Mouse (Mus musculus) R1 (cell line): ENCODE results near the gene Hfe2.
A peak's percentile ranks its signal among the peaks of the same experiment; 100 is the strongest.

ENCODE experiments used
- DNase-seq: peaks from one replicate; pipeline ENCODE4 v3.0.0-alpha.2; 2018; ENCODE audit warnings: low read depth, low spot score

Hfe2 gene

DNA sequence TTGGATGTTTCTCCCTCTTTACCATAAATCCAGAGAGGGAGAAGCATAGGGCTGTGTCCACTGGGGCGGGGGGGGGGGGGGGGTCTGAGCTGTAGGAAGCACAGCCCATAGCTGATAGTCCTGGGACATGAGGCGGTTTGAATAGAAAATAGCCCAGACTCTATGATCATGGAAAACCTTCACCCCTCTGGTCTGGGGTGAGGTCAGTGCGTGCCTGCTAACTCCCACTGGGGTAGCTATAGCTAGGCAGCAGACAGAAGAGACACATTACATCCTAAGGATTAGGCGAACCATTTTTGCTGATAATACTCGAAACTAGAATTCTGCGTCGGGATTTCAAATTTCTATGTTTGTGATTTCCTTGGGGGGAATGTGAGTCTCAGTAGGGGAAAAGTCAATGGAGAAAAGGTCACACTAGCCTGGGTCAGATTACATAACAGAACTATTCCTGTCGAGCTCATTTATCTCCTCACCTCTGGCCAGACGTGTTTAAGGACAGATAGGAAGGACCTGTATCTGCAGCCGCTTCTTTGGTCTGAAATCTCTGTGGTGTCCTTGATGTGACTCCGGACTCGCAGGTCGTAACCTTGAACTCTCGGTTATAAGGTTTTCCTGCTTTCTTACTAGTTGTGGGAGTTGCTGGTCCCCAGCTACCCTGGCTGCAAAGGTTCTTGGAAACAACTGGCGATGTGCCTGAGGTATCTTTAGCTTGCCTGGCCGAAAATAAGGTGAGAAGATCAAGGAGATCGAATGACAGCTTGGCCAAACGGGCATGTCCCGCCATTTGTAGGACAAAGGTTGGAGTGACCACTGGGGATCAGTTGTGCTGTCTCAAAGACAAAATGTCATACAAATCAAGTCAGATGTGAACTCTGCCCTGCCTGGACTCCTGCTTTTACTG is 48.9 kb downstream of the Hfe2 start:
- DNase-seq = no peak

DNA sequence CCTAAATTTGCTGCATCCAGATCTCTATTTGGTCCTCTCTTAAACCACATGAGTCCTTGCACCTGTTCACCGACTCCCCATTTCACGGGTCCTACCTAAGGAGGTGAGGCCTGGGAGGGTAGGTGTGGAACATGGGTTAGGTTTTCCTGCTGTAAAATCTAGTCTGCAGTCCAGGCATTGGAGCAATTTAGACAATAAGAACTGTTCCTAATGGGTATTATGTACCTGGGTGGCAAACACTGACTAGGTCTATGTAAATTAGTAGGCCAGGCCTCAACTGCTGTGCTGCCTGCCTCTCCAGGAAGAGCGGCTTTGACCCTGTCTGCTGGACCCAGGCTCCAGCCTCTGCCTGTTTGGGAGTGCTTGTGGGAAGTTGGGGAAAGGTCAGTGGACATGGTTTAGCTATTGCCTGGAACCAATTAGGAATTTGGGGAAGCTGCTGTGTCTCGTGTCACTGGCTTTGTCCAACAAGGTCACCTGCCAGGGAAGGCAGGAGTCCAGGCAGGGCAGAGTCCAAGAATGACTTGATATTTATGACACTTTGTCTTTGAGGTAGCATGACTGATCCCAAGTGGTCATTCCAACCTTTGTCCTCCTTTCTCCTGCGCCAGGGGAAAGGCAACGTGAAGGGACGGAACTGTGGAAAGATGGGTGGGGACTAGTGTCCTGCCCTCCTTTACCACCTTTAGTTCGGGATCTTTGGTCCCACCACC is 50.5 kb downstream of the Hfe2 start:
- DNase-seq = no peak

- peak; percentile 91 for DNase-seq
These were observed 51.2 kb downstream of the Hfe2 start for GRCm38 (mm10) chr3:96576005-96576658.

DNA sequence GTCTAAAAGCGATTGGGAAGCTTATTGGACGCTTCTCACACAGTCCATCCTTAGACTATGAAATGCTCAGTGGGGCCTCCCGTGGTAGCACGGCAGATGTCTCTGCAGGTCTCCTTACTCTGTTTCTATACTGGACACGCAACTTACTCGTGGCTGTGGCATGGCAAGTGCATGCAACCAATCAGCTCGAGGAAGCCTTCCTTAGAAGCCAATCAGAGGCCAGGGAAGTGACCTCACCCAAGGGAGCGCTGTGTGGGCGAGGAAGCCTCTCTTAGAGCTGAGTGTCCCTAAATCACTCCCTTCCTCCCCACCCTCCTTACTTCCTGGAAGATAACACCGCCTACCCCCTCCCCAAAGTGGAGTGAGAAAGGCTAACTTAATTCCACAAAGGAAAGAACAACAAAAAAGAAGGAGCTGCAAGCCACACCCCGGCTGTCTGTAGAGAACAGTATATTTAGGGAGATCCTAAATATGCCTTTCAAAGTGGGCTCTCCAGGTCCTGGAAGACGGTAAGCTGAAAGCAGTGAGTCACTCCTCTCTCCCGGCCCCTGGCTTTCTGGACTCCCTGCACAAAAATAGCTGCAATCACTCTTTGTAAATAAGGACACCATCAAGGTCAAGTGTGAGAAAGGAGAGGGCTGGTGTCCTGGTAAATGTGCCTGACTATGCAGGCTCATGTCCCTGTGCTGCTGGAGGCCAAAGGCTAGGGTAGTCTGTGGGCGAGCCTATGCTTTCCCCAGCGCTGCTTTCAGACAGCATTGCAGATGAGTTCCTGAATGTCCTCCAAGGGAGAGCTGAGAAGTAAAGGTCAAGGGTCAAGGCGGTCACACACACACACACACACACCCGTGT is 51.9 kb downstream of the Hfe2 start, which contains the start of gene Gm16253:
Gm16253 (plus strand) TSS at position 295 of the 852 bp plus-strand sequence.
- DNase-seq = peak; percentile 100

- DNase-seq = peak; percentile 90
These were observed 52.6 kb downstream of the Hfe2 start for GRCm38 (mm10) chr3:96577566-96577965.
